Mouse (Mus musculus) layer of hippocampus, adult 18-20 months (tissue): ENCODE measurements at regions not wholly inside any gene's neighbourhood (a gene's known extent, or its start where the extent isn't known, plus 50 kb on each side); places are given as distances from the start of the nearest gene placed in this dataset.
"Not testable (repeated sequence)": the region's sequence is repeated elsewhere in the genome, so short reads cannot be mapped to it uniquely, and the experiment has no call there.

Source experiments
- DNase-seq, 2 experiments: peaks; one replicate each; pipeline ENCODE4 v3.0.0; 2022; ENCODE audit warnings: low spot score in 2 of 2

- DNase-seq = peak; percentile 43 to 52
These were observed 60.1 kb downstream of the Dynlt1b start for GRCm38 (mm10) chr17:6489926-6490564.

GRCm38 (mm10) chr17:6490565-6490935 lies 60.6 kb downstream of the Dynlt1b start:
- not testable (repeated sequence) for DNase-seq

DNA sequence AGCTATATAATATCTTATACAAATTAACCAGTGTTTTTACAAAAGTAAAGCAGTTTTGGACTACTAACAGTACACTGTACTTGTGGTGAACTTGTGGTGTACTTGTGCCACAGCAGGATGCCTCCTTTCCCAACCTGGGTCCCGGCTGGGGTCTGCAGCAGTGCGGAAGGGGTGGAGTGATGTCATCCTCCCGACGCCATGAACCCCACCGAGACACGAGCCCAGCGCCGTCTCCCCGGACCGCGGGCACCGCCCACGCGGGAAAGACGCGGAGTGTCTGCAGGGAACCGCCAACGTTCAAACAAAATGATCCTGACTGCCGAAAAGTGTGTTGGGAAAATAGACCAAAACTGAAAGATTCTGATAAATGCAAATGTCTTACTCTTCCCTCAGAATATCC lies 62.6 kb downstream of the Dynlt1b start:
- DNase-seq = peak in 1 of 2 experiments; percentile 40

DNA sequence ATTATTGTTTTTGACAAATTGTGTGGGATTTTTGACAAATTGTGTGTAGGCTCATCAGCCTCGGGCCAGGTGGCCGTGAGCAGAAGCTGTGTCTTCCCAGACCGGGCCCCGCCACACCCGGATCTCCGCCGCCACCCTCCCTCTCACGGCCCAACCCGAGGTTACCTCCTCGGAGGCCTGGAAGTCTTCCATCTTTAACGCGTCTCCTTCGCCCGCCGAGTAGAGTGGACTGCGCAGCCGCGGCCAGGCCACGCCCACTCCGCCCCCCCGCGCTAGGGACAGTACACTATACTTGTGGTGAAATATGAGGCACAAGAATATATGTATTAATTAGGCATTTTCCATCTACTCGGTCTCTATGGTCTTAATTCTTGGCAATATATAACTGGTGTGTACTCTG lies 63.0 kb downstream of the Dynlt1b start:
- peak; percentile 43 to 62 for DNase-seq

DNA sequence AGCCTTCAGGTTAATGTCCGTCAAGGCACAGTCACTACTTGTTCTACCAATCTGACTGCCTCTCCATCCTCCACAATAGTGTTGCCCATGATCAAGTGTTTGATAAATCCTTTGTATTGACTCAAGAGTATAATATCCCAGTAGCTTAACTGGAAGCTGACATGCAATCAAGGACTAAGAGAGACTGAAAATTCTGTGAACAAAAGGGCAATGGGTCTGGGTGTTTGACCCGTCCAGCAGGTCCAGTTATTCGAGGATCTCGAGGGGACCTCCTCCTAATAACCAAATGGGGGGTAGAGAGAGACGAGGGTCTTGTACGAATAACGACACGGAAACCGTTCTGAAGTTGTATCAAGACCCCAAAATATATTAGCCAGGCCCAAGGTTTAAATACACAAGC lies 66.6 kb downstream of the Dynlt1b start:
- not testable (repeated sequence) for DNase-seq

DNA sequence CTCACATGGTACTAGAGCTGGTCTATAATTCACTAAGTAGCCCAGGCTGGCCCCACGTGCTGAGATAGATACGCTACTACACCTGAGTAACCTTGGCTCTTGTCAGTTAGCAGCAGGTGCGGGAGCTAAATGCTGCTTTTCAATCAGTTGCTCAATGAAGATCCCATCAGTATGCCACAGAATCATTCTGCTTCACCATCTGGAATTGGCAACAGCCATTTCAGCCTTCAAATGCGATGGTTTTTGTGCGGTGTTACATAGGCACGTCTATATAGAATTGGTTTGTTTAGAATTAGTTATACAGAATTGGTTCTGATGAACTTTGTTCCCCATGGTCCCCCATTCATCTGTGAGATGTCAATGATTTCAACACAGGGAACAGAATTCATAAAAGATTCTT lies 72.8 kb downstream of the Dynlt1b start:
- DNase-seq = peak in 1 of 2 experiments; percentile 48

DNA sequence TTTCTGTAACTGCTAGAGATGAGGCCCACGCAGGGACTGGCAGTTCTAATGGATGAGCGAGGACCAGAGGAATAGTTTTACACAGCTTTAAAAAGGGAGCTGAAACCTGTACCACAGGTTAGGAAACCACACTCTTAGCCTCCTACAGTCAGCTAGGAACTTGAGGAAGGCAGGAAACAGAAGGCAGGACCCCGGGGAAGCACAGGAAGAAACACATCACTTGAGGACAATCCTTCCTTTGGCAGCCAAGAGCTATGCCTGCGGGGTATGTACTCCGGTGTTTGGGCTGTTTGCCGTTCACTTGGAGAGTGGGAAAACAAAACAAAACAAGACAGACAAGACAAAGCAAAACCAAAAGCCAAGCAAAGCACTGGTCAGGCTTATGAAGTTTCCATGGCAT lies 76.0 kb downstream of the Dynlt1b start:
- not testable (repeated sequence) for DNase-seq

GRCm38 (mm10) chr17:6515128-6515527 lies 85.2 kb downstream of the Dynlt1b start:
- not testable (repeated sequence) for DNase-seq

DNA sequence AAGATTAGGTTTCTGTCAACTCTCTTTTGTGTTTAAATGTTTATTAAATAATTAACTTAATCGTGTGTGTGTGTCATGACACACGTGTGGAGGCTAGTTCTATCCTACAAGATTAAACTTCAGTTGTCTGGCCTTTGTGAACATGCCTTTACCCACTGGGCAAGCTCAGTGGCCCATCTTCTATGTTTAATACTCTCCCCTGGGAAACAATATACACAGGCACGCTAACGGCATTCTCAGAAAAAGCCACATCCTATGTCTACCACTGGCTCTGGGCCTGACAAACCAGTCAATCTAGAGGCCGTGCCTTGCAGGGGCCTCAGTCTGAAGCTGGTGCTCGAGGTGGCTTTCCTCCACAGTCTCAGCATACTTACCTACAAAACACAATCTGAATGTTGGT lies 82.4 kb upstream of the Dynlt1c start:
- DNase-seq = not testable (repeated sequence)

DNA sequence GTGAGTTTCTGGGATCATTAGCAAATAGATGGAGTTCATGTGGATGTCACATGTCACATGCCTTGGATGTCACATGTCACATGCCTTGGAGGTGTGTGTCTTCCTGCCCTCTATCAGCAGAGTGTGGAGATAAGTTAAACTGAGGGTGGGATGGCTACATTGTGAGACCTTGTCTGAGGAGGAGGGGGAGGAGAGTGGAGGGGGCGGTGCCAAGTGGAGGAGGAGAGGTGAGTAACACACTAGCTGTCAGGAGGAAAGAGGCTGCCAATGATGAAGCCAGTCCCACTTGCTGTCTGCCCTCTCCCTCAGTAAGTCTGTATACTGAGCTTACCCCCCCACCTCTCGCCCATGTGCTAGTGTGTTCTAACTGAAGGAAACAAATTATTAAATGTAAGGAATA lies 81.5 kb upstream of the Dynlt1c start:
- DNase-seq = not testable (repeated sequence)

GRCm38 (mm10) chr17:6520751-6521150 lies 80.7 kb upstream of the Dynlt1c start:
- not testable (repeated sequence) for DNase-seq

DNA sequence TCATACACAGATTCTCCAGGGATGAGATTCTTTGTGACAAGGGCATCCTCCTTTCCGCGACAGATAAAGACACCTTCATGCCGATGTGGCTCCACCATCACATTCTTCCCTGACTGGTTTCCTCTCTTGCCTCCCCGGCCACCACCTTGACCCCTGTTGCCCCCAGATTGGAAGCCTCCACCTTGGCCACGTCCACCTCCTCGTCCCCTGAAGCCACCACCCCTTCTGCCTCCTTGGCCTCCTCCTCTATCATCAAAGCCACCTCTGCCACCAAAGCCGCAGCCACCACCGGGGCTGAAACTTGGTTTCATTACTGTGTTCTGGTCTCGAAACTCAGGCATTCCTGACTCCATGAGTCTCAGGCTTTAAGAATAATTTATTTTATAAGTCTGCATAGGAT lies 79.3 kb upstream of the Dynlt1c start:
- DNase-seq = not testable (repeated sequence)

DNA sequence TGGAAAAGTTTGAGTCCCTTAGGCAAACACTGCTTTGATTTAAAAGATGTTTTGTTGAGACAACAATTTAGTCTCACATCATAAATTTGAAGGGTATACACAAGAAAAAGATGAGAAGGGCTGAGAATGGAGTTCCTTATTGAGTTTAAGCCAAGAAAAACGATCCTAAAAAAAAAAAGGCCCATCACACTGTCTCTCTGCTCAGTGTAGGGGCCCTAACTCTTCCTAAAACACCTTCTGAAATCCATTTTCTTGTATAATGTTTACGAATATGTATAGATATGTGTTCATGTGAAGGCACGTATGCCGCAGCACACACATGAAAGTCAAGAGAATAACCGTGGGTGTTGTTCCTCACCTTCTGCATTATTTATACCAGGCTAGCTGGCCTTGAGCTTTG lies 62.7 kb upstream of the Dynlt1c start:
- DNase-seq = not testable (repeated sequence)

DNA sequence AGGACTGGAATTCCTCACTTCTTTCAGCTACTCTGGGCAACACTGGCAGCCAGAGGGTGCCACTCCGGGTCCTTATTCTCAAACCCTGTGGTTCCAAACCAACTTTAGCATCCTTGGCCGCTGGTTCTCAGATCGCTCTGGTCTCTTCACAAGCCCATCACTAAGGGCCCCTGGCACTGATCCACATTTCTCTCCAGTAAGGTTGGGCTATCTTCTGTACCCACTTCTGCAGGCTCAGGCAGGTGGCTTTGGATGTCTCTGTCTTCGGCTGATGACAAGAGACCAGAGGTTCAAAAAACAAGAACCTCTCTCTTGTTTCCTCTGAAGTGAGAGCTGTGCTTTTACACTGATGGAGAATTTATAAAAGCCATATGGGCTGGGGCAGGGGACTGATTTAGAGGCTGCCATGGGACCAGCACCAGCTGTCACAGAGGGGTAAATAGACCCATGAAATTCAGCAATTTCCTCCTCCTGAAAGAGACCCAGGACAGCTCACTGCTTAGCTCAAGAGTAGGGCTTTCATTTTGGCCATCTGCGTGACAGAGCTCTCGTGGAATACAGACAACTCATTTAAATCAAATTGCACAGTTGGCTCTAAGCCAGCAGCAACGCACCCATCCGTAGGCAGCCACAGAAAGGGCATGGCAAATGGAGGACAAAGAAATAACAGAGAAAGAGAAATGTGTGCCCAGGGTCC lies 54.3 kb upstream of the Dynlt1c start:
- not testable (repeated sequence) for DNase-seq

DNA sequence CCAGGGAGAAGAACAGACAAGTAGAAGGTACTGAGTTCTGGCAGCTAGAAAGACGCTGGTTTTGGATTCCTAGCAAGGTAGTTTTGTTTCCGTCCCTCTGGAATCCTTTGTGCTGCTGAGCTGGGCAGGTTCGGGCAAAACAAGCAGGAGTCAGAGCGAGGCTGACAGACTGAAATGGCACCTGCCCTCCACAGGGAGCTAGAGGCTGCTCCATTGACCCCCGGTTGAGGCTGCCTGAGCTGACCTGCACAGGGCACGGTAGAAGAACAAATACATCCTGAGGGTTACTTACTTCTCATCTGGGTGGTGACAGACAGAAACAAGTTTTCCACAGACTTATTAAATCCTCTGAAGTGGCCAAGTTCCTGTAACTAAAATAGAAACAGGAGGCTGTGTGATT lies 53.5 kb upstream of the Dynlt1c start:
- DNase-seq = not testable (repeated sequence)
